Mouse (Mus musculus): ENCODE data around the gene Fbrsl1. TPM values are rescaled to one million over a fixed set of nuclear protein-coding genes. Genes with fewer than 3 reads are reported as not detected.

The Fbrsl1 gene
- polyA plus RNA-seq, 1 experiment from 2014 or later, result 24.8 TPM

DNA sequence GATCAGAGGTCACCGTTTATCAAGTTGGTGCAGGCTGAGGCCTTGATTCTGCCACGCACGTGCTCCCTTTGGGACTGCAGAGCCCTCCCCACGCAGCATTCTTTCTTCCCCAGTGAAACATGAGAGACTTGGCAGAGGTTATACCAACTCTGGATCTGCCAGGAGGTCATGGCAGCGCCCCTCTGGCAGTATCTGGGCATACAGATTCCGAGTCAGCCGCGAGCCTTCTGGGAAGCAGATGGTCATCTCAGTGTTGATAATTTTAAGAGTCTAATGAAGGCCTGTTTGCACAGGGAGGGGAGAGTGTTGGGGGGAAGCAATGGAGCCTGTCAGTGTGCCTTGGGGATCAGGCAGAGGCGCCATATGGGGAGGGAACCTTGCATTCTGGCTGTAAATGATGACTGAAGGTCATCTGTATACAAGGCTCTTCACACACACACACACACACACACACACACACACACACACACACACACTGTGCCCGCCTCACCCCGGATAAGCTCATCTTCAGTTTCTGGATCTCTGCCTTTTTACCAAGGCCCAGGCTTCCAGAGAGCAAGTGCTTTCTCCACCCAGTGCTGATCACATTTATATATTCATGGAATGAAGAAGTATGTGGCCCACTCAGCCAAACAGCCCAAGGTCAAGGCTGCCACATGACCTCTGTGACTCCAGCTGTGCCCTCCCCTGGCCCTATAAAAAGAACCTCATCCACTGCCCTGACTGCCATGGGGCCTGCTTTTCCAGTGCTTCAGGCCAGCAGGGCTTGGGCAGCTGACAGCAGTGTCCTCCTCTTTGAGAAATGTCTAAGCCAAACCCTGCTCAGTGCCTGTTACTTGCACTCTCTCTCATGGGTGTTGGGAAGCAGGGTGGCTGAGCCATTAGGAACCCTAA lies 18.5 kb upstream of the Fbrsl1 start:
- Histone ChIP-seq H3K27me3 (ENCODE audit: control insufficient read depth, insufficient read depth, low read length) (no peaks in the 10 kb centered on the region), H3K4me1 (replicated peaks; ENCODE audit: control insufficient read depth, insufficient read depth, low read length) (0 out of 2 replicates have a peak, but pooled peaks cover 4% of the 10 kb centered on the region), H3K9ac (no peak overlapping the region), H3K9me3 (ENCODE audit: control insufficient read depth, low read length) (no peaks in the 10 kb centered on the region), H3K4me2 (replicated peaks) (no peak overlapping the region), H3K27ac (no peak overlapping the region), H3K36me3 (replicated peaks; ENCODE audit: control insufficient read depth, insufficient read depth) (no peaks in the 10 kb centered on the region), H3K4me3 (replicated peaks; ENCODE audit: low read length) (no peak overlapping the region)
- peak; percentile 26 for DNase-seq (ENCODE audit: low spot score)
- 43% methylated on average over 11 of the region's 11 CpGs for WGBS
- ATAC-seq (ENCODE audit: low FRiP score), result peak; percentile 71; the same call in 1 of the 2 replicates

DNA sequence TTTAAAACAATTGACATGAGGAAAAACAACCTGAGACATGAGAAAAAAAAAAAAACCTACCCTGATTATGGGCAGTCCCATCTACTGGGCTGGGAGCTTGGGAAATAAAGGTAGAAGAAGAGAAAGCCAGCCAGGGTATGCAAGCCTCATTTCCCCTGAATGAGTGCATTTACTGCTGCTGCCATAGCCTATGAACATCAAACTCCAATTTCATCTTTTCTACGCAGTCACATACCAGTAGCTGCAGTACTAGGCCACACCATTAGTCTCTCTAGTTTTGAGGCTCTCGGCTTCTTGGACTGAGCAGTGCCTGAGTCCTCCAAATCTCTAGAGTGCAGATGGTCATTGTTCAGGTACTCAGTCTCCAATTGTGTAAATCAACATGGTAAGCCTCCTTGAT lies 14.3 kb upstream of the Fbrsl1 start:
- Histone ChIP-seq H3K9me3 (ENCODE audit: control insufficient read depth, low read length) (no peaks in the 10 kb centered on the region), H3K27me3 (ENCODE audit: control insufficient read depth, insufficient read depth, low read length) (no peaks in the 10 kb centered on the region), H3K27ac (no peak overlapping the region), H3K9ac (no peak overlapping the region), H3K4me2 (replicated peaks) (no peak overlapping the region), H3K4me3 (replicated peaks; ENCODE audit: low read length) (no peak overlapping the region), H3K4me1 (replicated peaks; ENCODE audit: control insufficient read depth, insufficient read depth, low read length) (0 out of 2 replicates have a peak, but pooled peaks cover 2% of the 10 kb centered on the region), H3K36me3 (replicated peaks; ENCODE audit: control insufficient read depth, insufficient read depth) (no peaks in the 10 kb centered on the region)
- no peak for DNase-seq (ENCODE audit: low spot score)
- no peak for ATAC-seq (ENCODE audit: low FRiP score)
- WGBS, result 88% methylated on average over 2 of the region's 2 CpGs

DNA sequence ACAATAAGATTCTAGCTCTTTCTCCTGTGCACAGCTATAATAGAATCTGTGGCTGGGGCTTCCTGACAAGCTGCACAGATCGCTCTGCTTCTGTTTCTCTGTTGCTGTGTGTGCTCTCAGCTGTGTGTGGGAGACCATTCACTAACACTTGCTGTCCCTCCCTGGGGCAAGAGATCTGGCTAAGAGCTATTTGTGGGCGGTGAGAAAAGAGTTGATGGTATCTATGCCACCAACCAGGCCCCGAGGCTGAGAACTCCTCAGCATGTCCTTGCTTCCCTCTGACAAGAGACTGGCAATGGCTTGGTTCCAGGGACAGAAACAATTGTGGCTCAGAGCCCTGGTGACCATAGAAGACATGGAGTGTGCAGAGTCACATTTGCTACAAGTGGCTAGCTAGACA lies 10.6 kb upstream of the Fbrsl1 start:
- ATAC-seq (ENCODE audit: low FRiP score) (no peak), DNase-seq (ENCODE audit: low spot score) (no peak)
- Histone ChIP-seq H3K4me2 (replicated peaks) (no peak overlapping the region), H3K27me3 (ENCODE audit: control insufficient read depth, insufficient read depth, low read length) (no peaks in the 10 kb centered on the region), H3K9me3 (ENCODE audit: control insufficient read depth, low read length) (no peaks in the 10 kb centered on the region), H3K36me3 (replicated peaks; ENCODE audit: control insufficient read depth, insufficient read depth) (no peaks in the 10 kb centered on the region), H3K27ac (no peak overlapping the region), H3K9ac (no peak overlapping the region), H3K4me1 (replicated peaks; ENCODE audit: control insufficient read depth, insufficient read depth, low read length) (no peaks in the 10 kb centered on the region), H3K4me3 (replicated peaks; ENCODE audit: low read length) (no peak overlapping the region)
- WGBS, result 57% methylated on average over 3 of the region's 3 CpGs

- Histone ChIP-seq H3K4me1 (replicated peaks; ENCODE audit: control insufficient read depth, insufficient read depth, low read length) (no peaks in the 10 kb centered on the region), H3K9me3 (ENCODE audit: control insufficient read depth, low read length) (no peaks in the 10 kb centered on the region), H3K36me3 (replicated peaks; ENCODE audit: control insufficient read depth, insufficient read depth) (no peaks in the 10 kb centered on the region), H3K27ac (no peak overlapping the region), H3K4me2 (replicated peaks) (no peak overlapping the region), H3K27me3 (ENCODE audit: control insufficient read depth, insufficient read depth, low read length) (no peaks in the 10 kb centered on the region), H3K9ac (no peak overlapping the region), H3K4me3 (replicated peaks; ENCODE audit: low read length) (no peak overlapping the region)
- DNase-seq (ENCODE audit: low spot score) (no peak), ATAC-seq (ENCODE audit: low FRiP score) (no peak)
Measured at GRCm38 (mm10) chr5:110455272-110455671, 7.0 kb upstream of the Fbrsl1 start.

DNA sequence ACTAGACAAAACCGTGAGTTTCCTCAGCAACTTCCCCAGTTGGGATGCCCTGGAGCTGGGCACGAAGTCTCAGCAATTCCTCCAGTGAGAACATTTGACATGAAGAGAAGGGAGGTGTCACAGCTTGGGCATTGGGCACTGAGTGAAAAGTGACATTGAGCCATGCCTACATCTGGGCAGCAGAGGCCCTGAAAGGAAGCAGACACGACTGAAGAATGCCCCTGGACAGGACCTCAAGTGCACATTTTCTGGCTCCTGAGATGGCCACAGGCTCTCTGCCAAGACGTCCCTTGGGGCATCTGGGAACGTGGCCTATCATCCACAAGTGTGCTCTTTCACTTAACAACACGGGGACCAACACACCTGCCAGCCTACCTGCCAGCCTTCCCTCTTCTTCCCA lies 991 bp upstream of the Fbrsl1 start:
- ATAC-seq (ENCODE audit: low FRiP score) (no peak), DNase-seq (ENCODE audit: low spot score) (no peak)
- H3K9me3 ChIP-seq (ENCODE audit: control insufficient read depth, low read length), result no peaks in the 10 kb centered on the region
- H3K36me3 ChIP-seq (replicated peaks; ENCODE audit: control insufficient read depth, insufficient read depth), result no peaks in the 10 kb centered on the region
- WGBS, result 52% methylated on average over 6 of the region's 6 CpGs
- H3K4me1 ChIP-seq (replicated peaks; ENCODE audit: control insufficient read depth, insufficient read depth, low read length), result peaks cover 24% of the 10 kb centered on the region
- no peak overlapping the region; the same call in 1 of the 2 replicates for H3K27ac ChIP-seq
- no peaks in the 10 kb centered on the region for H3K27me3 ChIP-seq (ENCODE audit: control insufficient read depth, insufficient read depth, low read length)
- peak overlapping the region; percentile 98 for H3K4me2 ChIP-seq (replicated peaks)
- no peak overlapping the region for H3K9ac ChIP-seq
- H3K4me3 ChIP-seq (replicated peaks; ENCODE audit: low read length), result peak overlapping the region; percentile 90

GRCm38 (mm10) chr5:110447720-110448435 lies 425 bp downstream of the Fbrsl1 start:
- DNase-seq (ENCODE audit: low spot score) (no peak), ATAC-seq (ENCODE audit: low FRiP score) (peak; percentile 44; the same call in 1 of the 2 replicates)
- Histone ChIP-seq H3K27ac (peak overlapping the region; percentile 59; the same call in 1 of the 2 replicates), H3K4me3 (replicated peaks; ENCODE audit: low read length) (peak overlapping the region; percentile 90), H3K9ac (peak overlapping the region; percentile 88), H3K36me3 (replicated peaks; ENCODE audit: control insufficient read depth, insufficient read depth) (no peaks in the 10 kb centered on the region), H3K4me1 (replicated peaks; ENCODE audit: control insufficient read depth, insufficient read depth, low read length) (peaks cover 24% of the 10 kb centered on the region), H3K9me3 (ENCODE audit: control insufficient read depth, low read length) (no peaks in the 10 kb centered on the region), H3K4me2 (replicated peaks) (peak overlapping the region; percentile 98), H3K27me3 (ENCODE audit: control insufficient read depth, insufficient read depth, low read length) (no peaks in the 10 kb centered on the region)
- WGBS, result under 1% methylated on average over 89 of the region's 98 CpGs

DNA sequence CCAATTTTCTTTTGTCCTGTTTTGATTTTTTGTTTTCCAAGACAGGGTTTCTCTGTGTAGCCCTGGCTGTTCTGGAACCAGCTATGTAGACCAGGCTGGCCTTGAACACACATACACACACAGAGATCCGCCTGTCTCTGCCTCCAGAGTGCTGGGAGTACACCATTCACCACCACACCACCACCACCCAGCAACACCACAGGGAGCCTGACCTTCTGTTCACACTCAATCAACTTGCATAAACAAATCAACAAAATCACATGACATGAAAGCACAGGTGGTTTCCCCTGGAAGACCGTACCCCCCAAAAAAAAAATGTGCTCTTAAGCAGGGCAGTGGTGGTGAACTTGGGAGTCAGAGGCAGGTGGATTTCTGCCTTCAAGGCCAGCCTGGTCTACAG lies 3.8 kb downstream of the Fbrsl1 start:
- Histone ChIP-seq H3K27me3 (ENCODE audit: control insufficient read depth, insufficient read depth, low read length) (no peaks in the 10 kb centered on the region), H3K9me3 (ENCODE audit: control insufficient read depth, low read length) (no peaks in the 10 kb centered on the region), H3K4me1 (replicated peaks; ENCODE audit: control insufficient read depth, insufficient read depth, low read length) (peaks cover 29% of the 10 kb centered on the region), H3K4me3 (replicated peaks; ENCODE audit: low read length) (no peak overlapping the region), H3K27ac (no peak overlapping the region), H3K9ac (no peak overlapping the region), H3K4me2 (replicated peaks) (no peak overlapping the region), H3K36me3 (replicated peaks; ENCODE audit: control insufficient read depth, insufficient read depth) (no peaks in the 10 kb centered on the region)
- DNase-seq (ENCODE audit: low spot score) (no peak), ATAC-seq (ENCODE audit: low FRiP score) (no peak)
- WGBS, result 86% methylated on average over 2 of the region's 2 CpGs

- no peak overlapping the region for H3K4me3 ChIP-seq (replicated peaks; ENCODE audit: low read length)
- 96% methylated on average over 3 of the region's 3 CpGs for WGBS
- H3K36me3 ChIP-seq (replicated peaks; ENCODE audit: control insufficient read depth, insufficient read depth), result no peaks in the 10 kb centered on the region
- H3K9me3 ChIP-seq (ENCODE audit: control insufficient read depth, low read length), result no peaks in the 10 kb centered on the region
- no peak for ATAC-seq (ENCODE audit: low FRiP score)
- H3K9ac ChIP-seq, result no peak overlapping the region
- peaks cover 32% of the 10 kb centered on the region for H3K4me1 ChIP-seq (replicated peaks; ENCODE audit: control insufficient read depth, insufficient read depth, low read length)
- H3K27me3 ChIP-seq (ENCODE audit: control insufficient read depth, insufficient read depth, low read length), result no peaks in the 10 kb centered on the region
- DNase-seq (ENCODE audit: low spot score), result no peak
- H3K27ac ChIP-seq, result no peak overlapping the region
- no peak overlapping the region for H3K4me2 ChIP-seq (replicated peaks)
Measured at GRCm38 (mm10) chr5:110442966-110443590, 5.2 kb downstream of the Fbrsl1 start.

All from hindbrain, embryonic 14.5 days (tissue).